Mouse (Mus musculus) MEL (cell line): ENCODE data around the gene Kdelc1. TPM values are rescaled to one million over a fixed set of nuclear protein-coding genes. Genes with fewer than 3 reads are reported as not detected.

Experiments used
- DNase-seq: peaks from one replicate; pipeline ENCODE4 v3.0.0; 2011; ENCODE audit warnings: low read depth, low spot score
- H3K27ac ChIP-seq: 2 replicates; pipeline ENCODE4 v1.5.1; 2012; ENCODE audit warnings: low read depth, mild to moderate bottlenecking, control low read depth, low read length, moderate library complexity; ENCODE audit not compliant: control insufficient read depth
- H3K27me3 ChIP-seq, 2 experiments: fragments of 150-350 bp in 1 of 2; sonication (generic) in 1 of 2; 2 replicates each; pipeline ENCODE4 v1.6.1; 2012; ENCODE audit warnings: low read length in 2 of 2, mild to moderate bottlenecking in 2 of 2, improper control_type of control experiment in 1 of 2, moderate library complexity in 1 of 2; ENCODE audit not compliant: insufficient read depth in 2 of 2, control insufficient read depth in 1 of 2
- H3K36me3 ChIP-seq, 2 experiments: 2 replicates each; pipeline ENCODE4 v1.6.1; 2012 to 2014; ENCODE audit warnings: low read length in 2 of 2, improper control_type of control experiment in 1 of 2, inconsistent platforms in 1 of 2, mild to moderate bottlenecking in 1 of 2; ENCODE audit not compliant: insufficient read depth in 2 of 2, control insufficient read depth in 1 of 2
- H3K4me1 ChIP-seq, 2 experiments: fragments of 150-350 bp in 1 of 2; sonication (generic) in 1 of 2; 2 replicates each; pipeline ENCODE4 v1.6.1; 2012; ENCODE audit warnings: low read length in 2 of 2, improper control_type of control experiment in 1 of 2, mild to moderate bottlenecking in 1 of 2; ENCODE audit not compliant: insufficient read depth in 2 of 2, control insufficient read depth in 1 of 2
- H3K4me3 ChIP-seq, 2 experiments: fragments of 150-350 bp in 1 of 2; sonication (generic) in 1 of 2; 2 replicates each; pipeline ENCODE4 v1.5.1; 2012; ENCODE audit warnings: low read depth in 2 of 2, low read length in 2 of 2, mild to moderate bottlenecking in 2 of 2, moderate library complexity in 2 of 2, control low read depth in 1 of 2, improper control_type of control experiment in 1 of 2; ENCODE audit not compliant: control insufficient read depth in 1 of 2, insufficient read depth in 1 of 2
- H3K79me2 ChIP-seq: 2 replicates; pipeline ENCODE4 v1.6.1; 2012; ENCODE audit warnings: mild to moderate bottlenecking, low read length, moderate library complexity; ENCODE audit not compliant: control insufficient read depth, poor library complexity, insufficient read depth
- H3K9ac ChIP-seq: 2 replicates; pipeline ENCODE4 v1.6.1; 2012; ENCODE audit warnings: low read depth, mild to moderate bottlenecking, control low read depth, low read length, moderate library complexity; ENCODE audit not compliant: control insufficient read depth, poor library complexity, severe bottlenecking
- H3K9me3 ChIP-seq: fragments of 150-350 bp; sonication (generic); replicated peaks from 2 replicates; pipeline ENCODE4 v1.6.1; 2012; ENCODE audit warnings: mild to moderate bottlenecking, low read length, improper control_type of control experiment, moderate library complexity; ENCODE audit not compliant: insufficient read depth
- BHLHE40 ChIP-seq: IDR thresholded peaks from 2 replicates; pipeline ENCODE4 v1.6.1; 2012; ENCODE audit warnings: low read depth, mild to moderate bottlenecking, inconsistent platforms, low read length, improper control_type of control experiment, borderline replicate concordance
- E2F4 ChIP-seq: IDR thresholded peaks from 2 replicates; pipeline ENCODE4 v1.6.1; 2011; ENCODE audit warnings: low read depth, low read length, improper control_type of control experiment, borderline replicate concordance
- ELF1 ChIP-seq: IDR thresholded peaks from 2 replicates; pipeline ENCODE4 v1.6.1; 2014; ENCODE audit warnings: low read depth, mild to moderate bottlenecking, inconsistent platforms, low read length, improper control_type of control experiment, moderate library complexity
- EP300 ChIP-seq, 2 experiments: IDR thresholded peaks; 2 replicates each; pipeline ENCODE4 v1.6.1; 2011; ENCODE audit warnings: improper control_type of control experiment in 2 of 2, low read length in 2 of 2, low read depth in 1 of 2, mild to moderate bottlenecking in 1 of 2
- ETS1 ChIP-seq: IDR thresholded peaks from 2 replicates; pipeline ENCODE4 v1.6.1; 2012; ENCODE audit warnings: low read depth, mild to moderate bottlenecking, inconsistent platforms, low read length, improper control_type of control experiment, moderate library complexity
- GABPA ChIP-seq: IDR thresholded peaks from 2 replicates; pipeline ENCODE4 v1.6.1; 2012; ENCODE audit warnings: low read depth, mild to moderate bottlenecking, inconsistent platforms, low read length, improper control_type of control experiment, moderate library complexity
- HCFC1 ChIP-seq: IDR thresholded peaks from 2 replicates; pipeline ENCODE4 v1.6.1; 2012; ENCODE audit warnings: low read depth, mild to moderate bottlenecking, inconsistent platforms, low read length, improper control_type of control experiment, moderate library complexity
- JUND ChIP-seq: IDR thresholded peaks from 2 replicates; pipeline ENCODE4 v1.6.1; 2011; ENCODE audit warnings: low read depth, mild to moderate bottlenecking, improper control_type of control experiment, low read length
- KAT2A ChIP-seq: conservative IDR thresholded peaks from 2 replicates; pipeline ENCODE4 v1.6.1; 2012; ENCODE audit warnings: low read depth, low read length, improper control_type of control experiment, inconsistent platforms
- MAFK ChIP-seq: IDR thresholded peaks from 2 replicates; pipeline ENCODE4 v1.6.1; 2011; ENCODE audit warnings: low read depth, mild to moderate bottlenecking, low read length, improper control_type of control experiment, borderline replicate concordance
- MAX ChIP-seq: IDR thresholded peaks from 2 replicates; pipeline ENCODE4 v1.6.1; 2011; ENCODE audit warnings: low read length, improper control_type of control experiment
- MAZ ChIP-seq: IDR thresholded peaks from 2 replicates; pipeline ENCODE4 v1.6.1; 2012; ENCODE audit warnings: low read depth, mild to moderate bottlenecking, inconsistent platforms, low read length, improper control_type of control experiment
- MXI1 ChIP-seq: IDR thresholded peaks from 2 replicates; pipeline ENCODE4 v1.6.1; 2011; ENCODE audit warnings: mild to moderate bottlenecking, low read depth, low read length, improper control_type of control experiment
- MYB ChIP-seq: IDR thresholded peaks from 2 replicates; pipeline ENCODE4 v1.6.1; 2011; ENCODE audit warnings: mild to moderate bottlenecking, low read depth, low read length, improper control_type of control experiment
- NELFE ChIP-seq: IDR thresholded peaks from 2 replicates; pipeline ENCODE4 v1.6.1; 2011; ENCODE audit warnings: low read depth, low read length, improper control_type of control experiment
- NRF1 ChIP-seq: IDR thresholded peaks from 2 replicates; pipeline ENCODE4 v1.6.1; 2014; ENCODE audit warnings: low read depth, mild to moderate bottlenecking, inconsistent platforms, low read length, improper control_type of control experiment, moderate library complexity; ENCODE audit not compliant: poor library complexity, insufficient read depth, severe bottlenecking
- POLR2A ChIP-seq, 2 experiments: IDR thresholded peaks; 2 replicates each; pipeline ENCODE4 v1.6.1; 2011 to 2012; ENCODE audit warnings: low read length in 2 of 2, mild to moderate bottlenecking in 2 of 2, control low read depth in 1 of 2, improper control_type of control experiment in 1 of 2, low read depth in 1 of 2, moderate library complexity in 1 of 2; ENCODE audit not compliant: control insufficient read depth in 1 of 2, insufficient read depth in 1 of 2, poor library complexity in 1 of 2
- POLR2AphosphoS2 ChIP-seq: IDR thresholded peaks from 2 replicates; pipeline ENCODE4 v1.6.1; 2011; ENCODE audit warnings: low read length, improper control_type of control experiment
- POLR2AphosphoS5 ChIP-seq: IDR thresholded peaks from 2 replicates; pipeline ENCODE4 v1.6.1; 2012; ENCODE audit warnings: low read depth, borderline replicate concordance, mild to moderate bottlenecking, inconsistent platforms, low read length, moderate library complexity, mixed read lengths
- RCOR1 ChIP-seq: IDR thresholded peaks from 2 replicates; pipeline ENCODE4 v1.6.1; 2012; ENCODE audit warnings: low read depth, mild to moderate bottlenecking, inconsistent platforms, low read length, improper control_type of control experiment
- SIN3A ChIP-seq: IDR thresholded peaks from 2 replicates; pipeline ENCODE4 v1.6.1; 2012; ENCODE audit warnings: low read length, improper control_type of control experiment, inconsistent platforms
- SMC3 ChIP-seq: IDR thresholded peaks from 2 replicates; pipeline ENCODE4 v1.6.1; 2011; ENCODE audit warnings: low read depth, low read length, improper control_type of control experiment
- TAL1 ChIP-seq: IDR thresholded peaks from 2 replicates; pipeline ENCODE4 v1.6.1; 2012; ENCODE audit warnings: mild to moderate bottlenecking, inconsistent platforms, low read length, moderate library complexity, mixed read lengths
- TBP ChIP-seq: IDR thresholded peaks from 2 replicates; pipeline ENCODE4 v1.8.0; 2011; ENCODE audit warnings: low read depth, low read length, improper control_type of control experiment
- TCF12 ChIP-seq: IDR thresholded peaks from 2 replicates; pipeline ENCODE4 v1.6.1; 2014; ENCODE audit warnings: low read depth, mild to moderate bottlenecking, inconsistent platforms, low read length, improper control_type of control experiment, moderate library complexity
- USF1 ChIP-seq: IDR thresholded peaks from 2 replicates; pipeline ENCODE4 v1.6.1; 2014; ENCODE audit warnings: low read depth, mild to moderate bottlenecking, inconsistent platforms, low read length, improper control_type of control experiment, moderate library complexity
- USF2 ChIP-seq, 2 experiments: IDR thresholded peaks; 2 replicates each; pipeline ENCODE4 v1.6.1; 2011 to 2012; ENCODE audit warnings: improper control_type of control experiment in 2 of 2, low read length in 2 of 2, borderline replicate concordance in 1 of 2, inconsistent platforms in 1 of 2, low read depth in 1 of 2, mild to moderate bottlenecking in 1 of 2; ENCODE audit not compliant: insufficient read depth in 1 of 2
- ZKSCAN1 ChIP-seq: IDR thresholded peaks from 2 replicates; pipeline ENCODE4 v1.6.1; 2012; ENCODE audit warnings: low read depth, mild to moderate bottlenecking, inconsistent platforms, low read length, improper control_type of control experiment, moderate library complexity
- ZMIZ1 ChIP-seq: IDR thresholded peaks from 2 replicates; pipeline ENCODE4 v1.6.1; 2012; ENCODE audit warnings: low read depth, mild to moderate bottlenecking, inconsistent platforms, low read length, improper control_type of control experiment, moderate library complexity
- ZNF384 ChIP-seq: IDR thresholded peaks from 2 replicates; pipeline ENCODE4 v1.6.1; 2012; ENCODE audit warnings: low read depth, mild to moderate bottlenecking, inconsistent platforms, low read length, improper control_type of control experiment
- polyA plus RNA-seq, 2 experiments: library from polyadenylated mRNA; stranded (reverse) in 1 of 2; unstranded in 1 of 2; fragments of >175 nt in 1 of 2; fragments of >200 nt in 1 of 2; gene quantifications; 2 replicates each; pipeline versions ENCODE4 v1.2.1 to v1.2.4; 2012; ENCODE audit warnings: low replicate concordance in 2 of 2, low read depth in 1 of 2; ENCODE audit not compliant: insufficient read length in 2 of 2, insufficient read depth in 1 of 2, missing spikeins in 1 of 2
- total RNA-seq: library from RNA; depleted of rRNA; stranded (reverse); fragments of 300-350 nt; gene quantifications from 2 replicates; pipeline ENCODE4 v1.2.3, GENCODE M21; 2012

Kdelc1 gene
- total and polyA plus RNA-seq, 3 experiments: 17.6 to 28.7 TPM; not detected in 1

DNA sequence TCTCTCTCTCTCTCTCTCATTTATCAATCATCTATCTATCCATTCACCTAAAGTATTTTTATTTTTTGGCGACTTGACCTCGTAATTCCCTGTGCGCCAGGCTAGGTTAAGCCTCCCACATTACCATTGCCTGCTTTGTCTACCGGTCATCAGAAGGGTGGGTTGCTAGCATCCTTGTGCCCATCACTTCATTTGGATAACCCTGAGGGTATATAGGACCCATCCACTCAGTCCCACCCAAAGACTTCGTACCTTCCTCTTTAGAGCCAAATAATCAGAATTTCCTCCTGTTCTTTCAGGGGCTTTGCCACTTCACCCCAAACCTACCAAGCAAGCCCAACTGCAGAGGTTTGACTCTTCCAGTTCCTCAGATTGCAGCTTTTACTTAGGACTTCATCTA is 15.7 kb downstream of the Kdelc1 start:
- TF ChIP-seq EP300 (IDR thresholded peaks at IDR 0.05; ENCODE audit: low read depth in 1 of 2, low read length in 2 of 2) (no peak), MXI1 (no peak), TBP (no peak), ETS1 (no peak), POLR2AphosphoS2 (no peak), MAZ (no peak), MAFK (no peak), ZKSCAN1 (no peak), E2F4 (no peak), MAX (no peak), ZNF384 (no peak)
- Histone ChIP-seq H3K4me3 (peak overlapping the region; percentile 46 to 63), H3K27ac (no peak overlapping the region; the same call in 1 of the 2 replicates), H3K4me1 (peaks cover 2 to 4% of the 10 kb centered on the region in 2 experiments; a peak in 3 of 4 replicates), H3K79me2 (peaks cover 31% of the 10 kb centered on the region), H3K27me3 (no peaks in the 10 kb centered on the region), H3K36me3 (peaks cover 13 to 22% of the 10 kb centered on the region in 2 experiments), H3K9me3 (no peaks in the 10 kb centered on the region), H3K9ac (peak overlapping the region; percentile 80)
- DNase-seq: peak; percentile 37

DNA sequence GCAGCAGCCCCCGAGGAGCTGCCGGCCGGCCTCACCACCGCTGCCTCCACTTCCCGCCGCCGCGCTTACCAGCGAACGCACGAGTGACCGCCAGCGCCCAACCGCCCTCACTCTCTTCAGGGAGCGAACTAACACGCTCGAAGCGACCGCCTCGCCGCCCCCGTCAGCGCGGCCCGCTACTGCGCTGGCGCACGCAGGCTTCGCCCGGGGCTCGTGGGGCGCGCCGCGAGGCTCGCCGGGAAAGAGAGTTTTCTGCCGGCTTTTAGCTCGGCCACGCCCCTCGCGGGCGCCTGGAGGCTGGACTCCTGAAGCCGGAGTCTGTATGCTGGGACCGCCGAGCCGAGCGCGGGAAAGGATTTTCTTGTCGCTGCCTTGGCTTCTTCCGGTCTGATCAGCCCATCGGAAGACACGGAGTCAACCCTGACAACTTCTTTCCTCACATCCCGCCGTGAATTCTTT is 16.3 kb downstream of the Kdelc1 start, which contains the start of gene Tex30:
Gene Tex30 (minus strand): TSS at position 183 of the 459 bp plus-strand sequence.
- Histone ChIP-seq H3K27me3 (no peaks in the 10 kb centered on the region), H3K4me1 (peaks cover 2 to 4% of the 10 kb centered on the region in 2 experiments; a peak in 3 of 4 replicates), H3K9ac (peak within 1 kb of the TSS; percentile 87), H3K79me2 (peaks cover 35% of the 10 kb centered on the region), H3K9me3 (no peaks in the 10 kb centered on the region), H3K27ac (peak within 1 kb of the TSS; percentile 81), H3K4me3 (peak within 1 kb of the TSS; percentile 63 to 82), H3K36me3 (peaks cover 13 to 26% of the 10 kb centered on the region in 2 experiments)
- DNase-seq: peak; percentile 96
- TF ChIP-seq GABPA (no peak), RCOR1 (no peak), KAT2A (no peak; the same call in 1 of the 2 replicates), MAX (no peak; the same call in 1 of the 2 replicates), USF1 (peak; percentile 80), POLR2AphosphoS2 (peak; percentile 88), BHLHE40 (no peak), MYB (no peak), E2F4 (peak; percentile 92; the same call in 1 of the 2 replicates), POLR2A (IDR thresholded peaks at IDR 0.05; ENCODE audit: control insufficient read depth in 1 of 2, insufficient read depth in 1 of 2, low read depth in 1 of 2, low read length in 2 of 2, poor library complexity in 1 of 2) (peak; percentile 85 to 96), NRF1 (peak; percentile 87), NELFE (peak; percentile 96), ELF1 (peak; percentile 62; the same call in 1 of the 2 replicates), TAL1 (no peak), ETS1 (no peak), TBP (peak; percentile 57; the same call in 1 of the 2 replicates), JUND (no peak), SIN3A (peak; percentile 61; the same call in 1 of the 2 replicates), MAZ (0 out of 2 replicates have a peak, but pooled peaks have one; percentile 34), MXI1 (peak; percentile 80), SMC3 (no peak), USF2 (IDR thresholded peaks at IDR 0.05; ENCODE audit: borderline replicate concordance in 1 of 2, insufficient read depth in 1 of 2, low read depth in 1 of 2, low read length in 2 of 2) (no peak), TCF12 (peak; percentile 74), ZKSCAN1 (no peak), ZMIZ1 (peak; percentile 94), POLR2AphosphoS5 (no peak), HCFC1 (peak; percentile 92)
